Mouse (Mus musculus) duodenum, adult 2 months (tissue): ENCODE data around the gene Fzr1. TPM values are rescaled to one million over a fixed set of nuclear protein-coding genes. Genes with fewer than 3 reads are reported as not detected.

Experiments used
- polyA plus RNA-seq: library from polyadenylated mRNA; depleted of rRNA; stranded (reverse); fragments of >200 nt; gene quantifications from 2 replicates; pipeline ENCODE4 v1.2.3, GENCODE M21; 2012; ENCODE audit warnings: low replicate concordance; rRNA removed

The Fzr1 gene
- polyA plus RNA-seq, result 85.3 and 131 TPM in 2 replicates

GRCm38 (mm10) chr10:81377793-81378552, at the start of gene Fzr1:
Gene Fzr1, minus strand, starts transcription at chr10:81378516.

GRCm38 (mm10) chr10:81392781-81393185, 14.5 kb upstream of the Fzr1 start, which contains the start of gene Smim24:
Gene Smim24, plus strand, starts transcription at chr10:81393051.

DNA sequence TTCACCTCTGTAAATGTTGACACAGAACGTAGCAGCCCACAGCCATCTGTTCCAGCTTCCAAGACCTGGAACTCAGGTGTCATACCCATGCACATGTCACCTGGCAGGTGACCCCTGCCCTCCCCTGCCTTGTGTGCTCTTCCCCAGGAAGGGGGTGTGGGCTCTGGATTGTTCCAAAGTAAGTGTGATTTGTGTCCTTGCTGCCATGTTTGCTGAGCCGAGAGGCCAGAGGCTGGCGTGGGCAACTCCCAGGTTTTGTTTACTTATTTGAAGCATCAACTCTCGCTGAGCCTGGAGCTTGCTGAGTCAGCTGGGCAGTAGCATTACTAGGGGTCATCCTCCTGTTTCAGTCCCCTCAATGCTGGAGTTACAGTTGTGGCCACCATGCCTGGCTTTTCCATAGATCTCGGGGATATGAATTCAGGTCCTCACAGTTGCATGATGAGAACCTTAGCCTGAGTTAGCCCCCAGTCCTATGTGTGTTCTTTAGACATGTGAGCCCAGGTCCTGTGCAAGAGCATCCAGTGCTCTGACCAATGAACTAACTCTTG, 10.3 kb upstream of the Fzr1 start, which contains the start of gene Gm48552:
Gene Gm48552, plus strand, starts transcription at position 501 of the 551 bp plus-strand sequence.

GRCm38 (mm10) chr10:81383802-81384604, 5.7 kb upstream of the Fzr1 start, which contains the start of the genes Dohh and Gm48551:
Gene Dohh, plus strand, starts transcription at chr10:81384428.
Gene Gm48551, plus strand, starts transcription at chr10:81384466.

GRCm38 (mm10) chr10:81365672-81366476, 12.4 kb downstream of the Fzr1 start, which contains the start of gene 4930404N11Rik:
Gene 4930404N11Rik, minus strand, starts transcription at chr10:81365816.

DNA sequence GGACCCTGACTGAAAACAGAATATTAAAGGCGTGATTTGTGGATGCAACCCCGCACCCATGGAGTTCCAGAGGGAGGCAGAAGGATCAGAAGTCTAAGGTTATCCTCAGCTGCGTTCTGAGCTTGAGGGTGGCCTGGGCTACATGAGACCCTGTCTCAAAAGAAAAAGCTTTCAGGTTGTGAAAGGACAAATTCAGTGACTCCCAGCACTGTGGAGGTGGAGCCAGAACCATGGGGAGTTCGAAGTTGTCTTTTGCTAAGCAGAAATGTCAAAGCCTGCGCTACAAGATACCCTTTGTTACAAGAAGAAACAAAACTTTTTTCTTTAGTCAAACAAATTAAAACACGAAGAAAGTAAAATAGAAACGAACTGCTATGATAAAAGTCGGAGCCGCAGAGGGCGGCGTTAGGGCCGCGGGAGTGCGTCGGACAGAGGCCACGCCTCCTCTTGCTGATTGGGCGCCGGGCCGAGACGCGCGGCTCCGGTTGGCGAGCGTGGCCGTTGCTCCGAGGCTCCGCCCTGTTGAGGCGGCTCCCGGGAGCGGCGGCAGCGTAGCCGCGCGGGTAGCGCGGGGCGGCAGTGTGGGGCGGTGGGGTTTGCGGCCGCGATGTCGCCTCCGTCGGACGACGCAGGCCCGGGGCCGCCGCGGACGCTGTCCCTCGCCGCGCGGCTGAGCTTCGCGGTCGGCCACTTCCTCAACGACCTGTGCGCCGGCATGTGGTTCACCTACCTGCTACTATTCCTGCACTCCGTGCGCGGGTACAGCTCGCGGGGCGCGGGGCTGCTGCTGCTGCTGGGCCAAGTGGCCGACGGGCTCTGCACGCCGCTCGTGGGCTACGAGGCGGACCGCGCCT, 21.1 kb downstream of the Fzr1 start, which contains the start of gene Mfsd12:
Gene Mfsd12, plus strand, starts transcription at position 501 of the 854 bp plus-strand sequence.

GRCm38 (mm10) chr10:81350351-81351063, 27.8 kb downstream of the Fzr1 start, which contains the start of gene Hmg20b:
Gene Hmg20b, minus strand, starts transcription at chr10:81350480.

GRCm38 (mm10) chr10:81342686-81343505, 35.4 kb downstream of the Fzr1 start, which contains the start of gene Gipc3:
Gene Gipc3, minus strand, starts transcription at chr10:81343266.

GRCm38 (mm10) chr10:81328386-81328785, 49.9 kb downstream of the Fzr1 start, which contains the start of gene Tbxa2r:
Gene Tbxa2r, plus strand, starts transcription at chr10:81328731.

DNA sequence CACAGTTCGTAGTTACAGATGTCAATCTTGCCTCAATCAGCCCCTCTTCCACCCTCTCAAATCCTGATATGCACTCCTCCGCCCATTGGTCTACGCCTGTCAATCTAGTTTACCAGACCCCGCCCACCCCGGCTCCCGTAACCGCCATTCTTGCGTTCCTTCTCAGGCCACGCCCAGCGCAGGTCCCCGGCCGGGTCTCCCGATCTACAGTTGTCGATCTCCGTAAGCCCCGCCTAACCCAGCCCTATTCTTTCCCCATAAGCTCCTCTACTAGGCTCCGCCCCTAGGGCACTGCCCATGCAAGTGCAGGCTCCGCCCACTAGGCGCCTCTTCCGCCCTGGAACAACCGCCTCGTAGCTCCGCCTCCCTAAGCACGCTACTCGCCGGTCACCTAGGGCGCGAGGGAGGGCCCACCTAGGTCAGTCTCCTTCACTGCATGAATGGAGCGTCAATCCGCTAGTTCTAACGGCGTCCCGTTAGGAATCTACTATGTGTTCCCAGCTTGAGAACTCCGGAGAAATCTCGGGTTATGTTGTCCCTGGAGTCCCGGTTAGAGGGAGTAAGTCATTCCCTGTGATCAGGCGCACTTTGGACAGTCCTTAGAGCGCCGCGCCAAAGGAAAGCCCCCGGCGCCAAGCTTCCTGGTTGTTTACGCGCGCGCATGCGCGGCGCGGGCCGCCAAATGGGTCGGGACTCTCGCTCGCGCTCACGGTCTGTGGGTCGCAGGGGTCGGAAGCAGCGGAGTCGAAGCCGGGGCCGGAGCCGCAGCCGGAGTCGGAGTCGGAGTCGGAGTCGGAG, 57.6 kb downstream of the Fzr1 start, which contains the start of gene Cactin:
Gene Cactin, plus strand, starts transcription at position 554 of the 798 bp plus-strand sequence.

Other genes starting within 250 kb of the Fzr1 start
- gene Zbtb7a, start 243.3 kb downstream of the Fzr1 start, polyA plus RNA-seq, result 88.4 and 143 TPM in 2 replicates
- 37.3 and 44.2 TPM in 2 replicates for gene Pias4, start 210.6 kb downstream of the Fzr1 start, polyA plus RNA-seq
- gene Eef2, start 201.9 kb downstream of the Fzr1 start, polyA plus RNA-seq, result 846 and 1,140 TPM in 2 replicates
- 72.2 and 244 TPM in 2 replicates for gene Dapk3, start 195.5 kb downstream of the Fzr1 start, polyA plus RNA-seq
- not detected in 2 replicates for gene 4930442H23Rik, start 194.7 kb downstream of the Fzr1 start, polyA plus RNA-seq
- gene Nmrk2, start 176.5 kb downstream of the Fzr1 start, polyA plus RNA-seq, result not detected in 2 replicates
- 0.55 and 0.60 TPM in 2 replicates for gene Atcay, start 147.7 kb downstream of the Fzr1 start, polyA plus RNA-seq
- 9.4 and 11.0 TPM in 2 replicates for gene Zfr2, start 145.4 kb downstream of the Fzr1 start, polyA plus RNA-seq
- 6.3 and 7.7 TPM in 2 replicates for gene Matk, start 125.6 kb downstream of the Fzr1 start, polyA plus RNA-seq
- gene Mrpl54, start 111.6 kb downstream of the Fzr1 start, polyA plus RNA-seq, result 168 and 195 TPM in 2 replicates
- gene Apba3, start 111.6 kb downstream of the Fzr1 start, polyA plus RNA-seq, result 133 and 217 TPM in 2 replicates
- 181 and 192 TPM in 2 replicates for gene Tjp3, start 86.9 kb downstream of the Fzr1 start, polyA plus RNA-seq
- gene Pip5k1c, start 85.6 kb downstream of the Fzr1 start, polyA plus RNA-seq, result 40.1 and 52.6 TPM in 2 replicates
- gene Cactin, start 57.4 kb downstream of the Fzr1 start, polyA plus RNA-seq, result 18.0 and 21.0 TPM in 2 replicates
- 10.9 and 12.5 TPM in 2 replicates for gene Tbxa2r, start 49.8 kb downstream of the Fzr1 start, polyA plus RNA-seq
- 1.3 and 1.4 TPM in 2 replicates for gene Gipc3, start 35.2 kb downstream of the Fzr1 start, polyA plus RNA-seq
- gene Hmg20b, start 28.0 kb downstream of the Fzr1 start, polyA plus RNA-seq, result 221 and 244 TPM in 2 replicates
- gene Mfsd12, start 21.0 kb downstream of the Fzr1 start, polyA plus RNA-seq, result 14.7 and 31.5 TPM in 2 replicates
- 9.2 and 36.1 TPM in 2 replicates for gene 4930404N11Rik, start 12.7 kb downstream of the Fzr1 start, polyA plus RNA-seq
- gene Dohh, start 5.9 kb upstream of the Fzr1 start, polyA plus RNA-seq, result 83.2 and 110 TPM in 2 replicates
- 1.3 and 3.5 TPM in 2 replicates for gene Gm48551, start 6.0 kb upstream of the Fzr1 start, polyA plus RNA-seq
- 4.4 and 4.7 TPM in 2 replicates for gene Gm48552, start 10.5 kb upstream of the Fzr1 start, polyA plus RNA-seq
- 6,225 and 12,735 TPM in 2 replicates for gene Smim24, start 14.5 kb upstream of the Fzr1 start, polyA plus RNA-seq
- gene Nfic, start 77.1 kb upstream of the Fzr1 start, polyA plus RNA-seq, result 14.0 and 23.5 TPM in 2 replicates
- gene Celf5, start 104.2 kb upstream of the Fzr1 start, polyA plus RNA-seq, result 3.8 and 8.4 TPM in 2 replicates
- 449 and 530 TPM in 2 replicates for gene Ncln, start 117.9 kb upstream of the Fzr1 start, polyA plus RNA-seq
- gene S1pr4, start 121.6 kb upstream of the Fzr1 start, polyA plus RNA-seq, result 1.6 and 4.8 TPM in 2 replicates
- 1.3 and 1.6 TPM in 2 replicates for gene Gna15, start 145.7 kb upstream of the Fzr1 start, polyA plus RNA-seq
- gene Gna11, start 166.7 kb upstream of the Fzr1 start, polyA plus RNA-seq, result 397 and 652 TPM in 2 replicates
- gene Aes, start 181.0 kb upstream of the Fzr1 start, polyA plus RNA-seq, result 1,935 and 3,654 TPM in 2 replicates
- gene Tle2, start 196.0 kb upstream of the Fzr1 start, polyA plus RNA-seq, result 18.3 and 66.9 TPM in 2 replicates
- 6.1 and 27.7 TPM in 2 replicates for gene Tle6, start 222.6 kb upstream of the Fzr1 start, polyA plus RNA-seq
- 0.40 and 0.58 TPM in 2 replicates for gene BC025920, start 227.8 kb upstream of the Fzr1 start, polyA plus RNA-seq
- gene Sirt6, start 249.3 kb upstream of the Fzr1 start, polyA plus RNA-seq, result 33.5 and 36.6 TPM in 2 replicates